Mouse (Mus musculus) gastrocnemius, postnatal 10 days (tissue): Measurements from ENCODE around the gene Bcl9. TPM values are rescaled to one million over a fixed set of nuclear protein-coding genes. Genes with fewer than 3 reads are reported as not detected.

Source experiments
- DNase-seq: peaks from one replicate; pipeline ENCODE4 v3.0.0; 2021; ENCODE audit warnings: mixed read lengths
- total RNA-seq, 2 experiments: library from RNA; stranded (reverse); gene quantifications; 2 replicates each; pipeline ENCODE4 v1.2.3; 2021

Gene Bcl9
- total RNA-seq, 2 experiments from 2014 or later, result 7.0 to 11.3 TPM

- peak; percentile 53 for DNase-seq
These were observed 670 bp downstream of the Bcl9 start for GRCm38 (mm10) chr3:97296941-97297552.

GRCm38 (mm10) chr3:97294334-97294733 lies 3.4 kb downstream of the Bcl9 start:
- DNase-seq, result no peak

- no peak for DNase-seq
These were observed 12.8 kb downstream of the Bcl9 start for GRCm38 (mm10) chr3:97284878-97285277.

GRCm38 (mm10) chr3:97284056-97284455 lies 13.7 kb downstream of the Bcl9 start:
- no peak for DNase-seq

GRCm38 (mm10) chr3:97281426-97281825 lies 16.3 kb downstream of the Bcl9 start:
- DNase-seq, result no peak

- DNase-seq, result no peak
These were observed 22.0 kb downstream of the Bcl9 start for GRCm38 (mm10) chr3:97275708-97276107.

GRCm38 (mm10) chr3:97274516-97275230 lies 23.0 kb downstream of the Bcl9 start:
- DNase-seq, result no peak

GRCm38 (mm10) chr3:97273876-97274275 lies 23.8 kb downstream of the Bcl9 start:
- no peak for DNase-seq

GRCm38 (mm10) chr3:97265667-97266415 lies 31.9 kb downstream of the Bcl9 start:
- DNase-seq, result no peak

GRCm38 (mm10) chr3:97262235-97262634 lies 35.5 kb downstream of the Bcl9 start:
- DNase-seq, result no peak

- DNase-seq, result no peak
These were observed 41.9 kb downstream of the Bcl9 start for GRCm38 (mm10) chr3:97255706-97256339.

GRCm38 (mm10) chr3:97254861-97255465 lies 42.8 kb downstream of the Bcl9 start:
- no peak for DNase-seq

GRCm38 (mm10) chr3:97253823-97254600 lies 43.7 kb downstream of the Bcl9 start:
- DNase-seq, result no peak

- DNase-seq, result no peak
These were observed 44.8 kb downstream of the Bcl9 start for GRCm38 (mm10) chr3:97252896-97253295.

GRCm38 (mm10) chr3:97242629-97243167 lies 55.0 kb downstream of the Bcl9 start:
- DNase-seq, result no peak

- DNase-seq, result no peak
These were observed 55.9 kb downstream of the Bcl9 start for GRCm38 (mm10) chr3:97241826-97242225.

- DNase-seq, result no peak
These were observed 57.9 kb downstream of the Bcl9 start for GRCm38 (mm10) chr3:97239793-97240192.

- DNase-seq, result no peak
These were observed 58.4 kb downstream of the Bcl9 start for GRCm38 (mm10) chr3:97239316-97239715.

- DNase-seq, result no peak
These were observed 59.2 kb downstream of the Bcl9 start for GRCm38 (mm10) chr3:97238521-97238920.

GRCm38 (mm10) chr3:97237403-97237802 lies 60.3 kb downstream of the Bcl9 start:
- no peak for DNase-seq

GRCm38 (mm10) chr3:97234797-97235196 lies 62.9 kb downstream of the Bcl9 start:
- no peak for DNase-seq
